Mouse (Mus musculus) kidney, embryonic 16.5 days (tissue): Measurements from ENCODE around the gene Mab21l3. TPM values are rescaled to one million over a fixed set of nuclear protein-coding genes. Genes with fewer than 3 reads are reported as not detected.

ENCODE experiments used
- ATAC-seq: fragments of 200-750 bp; cut with Nextera tagmentation; 2 replicates; pipeline ENCODE4 v1.8.0; 2017; ENCODE audit warnings: moderate TSS enrichment; ENCODE audit not compliant: low FRiP score, low TSS enrichment
- H3K27ac ChIP-seq: fragments of 300-500 bp; sonication (generic); 2 replicates; pipeline ENCODE4 v1.5.1; 2014; ENCODE audit warnings: low read length
- H3K27me3 ChIP-seq: fragments of 300-500 bp; sonication (generic); 2 replicates; pipeline ENCODE4 v1.6.1; 2014; ENCODE audit warnings: low read length, control low read depth, mixed read lengths; ENCODE audit not compliant: insufficient read depth
- H3K36me3 ChIP-seq: fragments of 300-500 bp; sonication (generic); 2 replicates; pipeline ENCODE4 v1.6.1; 2014; ENCODE audit warnings: low read length, control low read depth, mixed read lengths; ENCODE audit not compliant: insufficient read depth
- H3K4me1 ChIP-seq: fragments of 300-500 bp; sonication (generic); 2 replicates; pipeline ENCODE4 v1.6.1; 2014; ENCODE audit warnings: low read length, control low read depth, mixed read lengths; ENCODE audit not compliant: insufficient read depth
- H3K4me2 ChIP-seq: fragments of 300-500 bp; sonication (generic); replicated peaks from 2 replicates; pipeline ENCODE4 v1.6.1; 2014; ENCODE audit warnings: low read depth, low read length
- H3K4me3 ChIP-seq: fragments of 300-500 bp; sonication (generic); 2 replicates; pipeline ENCODE4 v1.5.1; 2014; ENCODE audit warnings: mild to moderate bottlenecking, low read length
- H3K9ac ChIP-seq: fragments of 300-500 bp; sonication (generic); replicated peaks from 2 replicates; pipeline ENCODE4 v1.6.1; 2014; ENCODE audit warnings: low read length
- H3K9me3 ChIP-seq: fragments of 300-500 bp; sonication (generic); 2 replicates; pipeline ENCODE4 v1.6.1; 2016; ENCODE audit warnings: low read length, control low read depth
- WGBS: fragments of 180-500 bp; shearing (Covaris S2); extraction: QIAGEN DNeasy Blood & Tissue Kit; methylation state at CpG from one replicate; pipeline ENCODE4 v1.1.7; 2014; 5-methylcytosine and 5-hydroxymethylcytosine counted together
- polyA plus RNA-seq: library from polyadenylated mRNA; unstranded; fragments of >200 nt; fragmentation: Nextera tagmentation; extraction: Ambion mirVana; gene quantifications from 2 replicates; pipeline ENCODE4 v1.2.1, GENCODE M21; 2015

The Mab21l3 gene
- polyA plus RNA-seq, 1 experiment from 2014 or later = 1.0 TPM

DNA sequence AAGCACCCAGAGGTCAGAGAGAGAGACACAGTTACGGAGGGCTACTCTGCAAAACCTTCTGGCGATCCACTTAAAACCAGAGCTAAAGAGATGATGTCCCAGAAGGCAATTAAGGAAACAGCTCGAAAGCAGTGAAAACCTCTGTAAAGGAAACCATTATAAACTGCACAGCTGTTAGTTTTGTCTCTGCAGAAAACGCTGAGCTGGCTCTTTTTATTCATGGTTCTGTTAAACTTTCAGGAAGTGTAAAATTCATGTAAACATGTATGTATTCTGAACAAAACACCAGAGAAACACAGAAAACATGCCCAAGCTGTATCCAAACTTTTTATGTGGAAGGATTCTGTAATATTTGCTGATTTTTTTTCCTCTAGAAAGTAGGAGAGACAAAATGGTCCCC is 2.7 kb downstream of the Mab21l3 start:
- Histone ChIP-seq H3K9ac (no peak overlapping the region), H3K36me3 (no peaks in the 10 kb centered on the region), H3K27ac (no peak overlapping the region), H3K9me3 (no peaks in the 10 kb centered on the region), H3K4me3 (no peak overlapping the region), H3K4me2 (no peak overlapping the region), H3K27me3 (no peaks in the 10 kb centered on the region), H3K4me1 (no peaks in the 10 kb centered on the region)
- whole genome bisulfite sequencing = 47% methylated on average over 4 of the region's 4 CpGs
- ATAC-seq = no peak

DNA sequence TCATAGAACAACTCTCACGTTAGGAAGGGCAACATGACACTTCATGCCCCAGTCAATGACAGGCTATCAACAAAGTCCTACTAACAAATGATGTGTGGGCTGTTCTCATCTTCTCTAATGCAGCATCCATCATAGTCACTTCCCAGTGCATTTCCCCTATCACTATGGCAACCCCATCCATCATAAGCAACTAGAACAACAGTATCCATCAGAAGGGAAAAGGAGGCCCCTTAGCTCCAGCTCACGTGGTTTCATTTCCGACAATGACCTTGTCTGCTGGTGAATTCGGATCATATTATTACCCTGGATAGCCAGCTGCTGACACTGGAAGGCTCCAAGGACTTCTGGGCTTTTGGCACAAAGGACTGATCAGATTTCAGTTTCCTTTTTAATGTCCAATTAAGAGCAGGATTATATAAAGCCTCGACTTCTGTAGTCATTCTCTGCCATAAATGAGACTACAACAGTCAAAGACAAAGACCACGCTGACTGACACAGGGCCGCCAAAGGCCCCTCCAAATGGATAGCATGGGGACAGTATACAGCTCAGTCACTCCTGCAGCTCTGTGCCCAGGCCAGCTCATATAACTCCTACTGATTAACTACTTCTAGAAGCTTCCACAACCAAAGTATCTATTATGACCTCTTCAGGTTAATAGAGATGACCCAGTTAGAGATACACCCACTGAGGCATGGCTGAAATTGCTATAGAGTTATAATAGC is 6.2 kb downstream of the Mab21l3 start:
- Histone ChIP-seq H3K9me3 (no peaks in the 10 kb centered on the region), H3K27me3 (no peaks in the 10 kb centered on the region), H3K4me2 (no peak overlapping the region), H3K9ac (no peak overlapping the region), H3K4me3 (no peak overlapping the region), H3K36me3 (no peaks in the 10 kb centered on the region), H3K27ac (no peak overlapping the region), H3K4me1 (no peaks in the 10 kb centered on the region)
- ATAC-seq = no peak
- WGBS = 49% methylated on average over 7 of the region's 7 CpGs

DNA sequence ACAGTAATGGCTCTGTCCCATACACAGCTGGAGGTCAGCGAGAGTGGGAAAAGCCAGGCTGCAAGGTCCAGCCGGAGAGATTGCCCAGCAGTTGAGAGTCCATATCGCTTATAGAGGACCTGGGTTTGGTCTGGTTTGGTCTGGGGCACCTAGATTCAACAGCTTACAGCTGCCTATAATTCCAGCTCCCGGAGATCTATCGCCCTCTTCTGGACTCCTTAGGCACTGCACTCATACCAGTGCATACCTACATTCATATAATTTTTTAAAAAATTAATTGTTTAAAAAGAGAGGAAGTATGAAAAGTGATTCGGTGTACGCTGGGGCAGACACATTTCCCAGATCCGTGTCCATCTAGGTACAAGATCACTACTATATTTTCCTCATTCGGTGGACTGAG is 9.4 kb downstream of the Mab21l3 start:
- no peak overlapping the region for H3K27ac ChIP-seq
- no peaks in the 10 kb centered on the region for H3K27me3 ChIP-seq
- no peak for ATAC-seq
- H3K9ac ChIP-seq = no peak overlapping the region
- no peaks in the 10 kb centered on the region for H3K9me3 ChIP-seq
- H3K4me1 ChIP-seq = peaks cover 11% of the 10 kb centered on the region
- no peak overlapping the region for H3K4me2 ChIP-seq
- H3K36me3 ChIP-seq = no peaks in the 10 kb centered on the region
- H3K4me3 ChIP-seq = no peak overlapping the region
- WGBS = 87% methylated on average over 9 of the region's 9 CpGs

DNA sequence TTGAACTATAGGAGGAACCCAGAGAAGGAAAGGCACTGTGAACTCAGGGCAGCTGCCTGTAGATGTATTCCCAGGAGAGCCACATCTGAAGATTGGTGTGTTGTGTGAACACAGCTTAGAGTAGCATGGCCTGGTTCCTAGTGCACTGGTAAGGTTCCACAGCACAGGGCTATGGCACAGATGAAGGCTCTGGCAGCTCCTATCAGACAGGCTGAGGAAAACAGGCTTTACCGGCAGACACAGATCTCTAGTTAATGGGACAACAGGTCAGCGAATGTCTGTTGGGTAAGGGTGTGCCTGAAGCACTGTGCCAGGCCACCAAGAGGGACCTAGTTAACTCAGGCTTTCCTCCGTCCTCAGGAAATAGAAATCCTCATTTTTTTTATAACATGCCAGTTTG is 11.8 kb downstream of the Mab21l3 start:
- Histone ChIP-seq H3K36me3 (no peaks in the 10 kb centered on the region), H3K27ac (no peak overlapping the region), H3K27me3 (no peaks in the 10 kb centered on the region), H3K4me3 (no peak overlapping the region), H3K9me3 (no peaks in the 10 kb centered on the region), H3K4me2 (no peak overlapping the region), H3K4me1 (peaks cover 17% of the 10 kb centered on the region), H3K9ac (no peak overlapping the region)
- ATAC-seq = no peak
- WGBS = 83% methylated on average over 3 of the region's 3 CpGs

DNA sequence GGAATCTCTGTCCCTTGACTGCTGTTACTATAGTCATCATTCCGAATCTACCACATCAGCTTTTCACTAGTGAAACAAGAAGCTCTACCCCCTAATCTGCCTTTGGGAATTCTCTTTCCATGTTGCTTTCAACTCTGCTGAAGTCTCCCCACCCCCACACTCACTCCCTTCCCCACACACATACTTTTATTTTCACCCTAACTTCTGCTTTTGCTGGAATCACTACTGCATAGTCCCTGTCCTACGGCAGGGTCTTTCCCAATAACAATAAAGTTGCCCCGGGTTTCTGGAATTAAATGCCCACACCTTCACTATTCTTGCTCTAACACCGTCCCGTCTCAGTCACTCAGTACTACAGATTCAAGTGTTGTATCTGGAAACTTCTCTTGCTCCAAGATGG is 12.2 kb downstream of the Mab21l3 start:
- Histone ChIP-seq H3K4me2 (peak overlapping the region; percentile 52), H3K4me3 (peak overlapping the region; percentile 26), H3K4me1 (peaks cover 21% of the 10 kb centered on the region), H3K9me3 (no peaks in the 10 kb centered on the region), H3K27me3 (no peaks in the 10 kb centered on the region), H3K9ac (0 out of 2 replicates have a peak overlapping the region, but pooled peaks have one; percentile 45), H3K27ac (no peak overlapping the region), H3K36me3 (no peaks in the 10 kb centered on the region)
- no peak for ATAC-seq
- 66% methylated on average over 5 of the region's 5 CpGs for WGBS

DNA sequence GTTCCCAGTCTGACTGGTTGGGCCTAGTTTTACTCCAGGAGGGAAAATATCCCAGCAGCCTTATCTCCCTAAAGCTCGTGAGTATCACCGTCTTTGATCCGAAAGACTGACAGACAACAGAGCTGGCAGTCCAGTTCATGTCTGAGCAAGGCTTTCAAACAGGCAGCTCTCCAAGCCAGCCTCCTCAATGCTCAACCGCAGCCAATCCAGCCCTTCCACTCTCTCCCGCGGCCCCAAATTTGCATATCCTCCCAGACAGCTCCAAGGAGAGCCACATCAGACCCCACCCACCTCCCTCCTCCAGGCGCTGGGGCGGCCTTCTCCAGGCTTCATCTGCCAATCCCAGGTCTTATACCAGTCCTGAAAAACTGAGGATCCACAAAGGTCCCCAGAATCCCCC is 12.7 kb downstream of the Mab21l3 start:
- Histone ChIP-seq H3K4me2 (peak overlapping the region; percentile 52), H3K9ac (0 out of 2 replicates have a peak overlapping the region, but pooled peaks have one; percentile 45), H3K9me3 (no peaks in the 10 kb centered on the region), H3K27me3 (no peaks in the 10 kb centered on the region), H3K4me1 (peaks cover 22% of the 10 kb centered on the region), H3K27ac (peak overlapping the region; percentile 47; the same call in 1 of the 2 replicates), H3K36me3 (no peaks in the 10 kb centered on the region), H3K4me3 (peak overlapping the region; percentile 26)
- ATAC-seq = peak; percentile 96
- under 1% methylated on average over 8 of the region's 8 CpGs for WGBS

DNA sequence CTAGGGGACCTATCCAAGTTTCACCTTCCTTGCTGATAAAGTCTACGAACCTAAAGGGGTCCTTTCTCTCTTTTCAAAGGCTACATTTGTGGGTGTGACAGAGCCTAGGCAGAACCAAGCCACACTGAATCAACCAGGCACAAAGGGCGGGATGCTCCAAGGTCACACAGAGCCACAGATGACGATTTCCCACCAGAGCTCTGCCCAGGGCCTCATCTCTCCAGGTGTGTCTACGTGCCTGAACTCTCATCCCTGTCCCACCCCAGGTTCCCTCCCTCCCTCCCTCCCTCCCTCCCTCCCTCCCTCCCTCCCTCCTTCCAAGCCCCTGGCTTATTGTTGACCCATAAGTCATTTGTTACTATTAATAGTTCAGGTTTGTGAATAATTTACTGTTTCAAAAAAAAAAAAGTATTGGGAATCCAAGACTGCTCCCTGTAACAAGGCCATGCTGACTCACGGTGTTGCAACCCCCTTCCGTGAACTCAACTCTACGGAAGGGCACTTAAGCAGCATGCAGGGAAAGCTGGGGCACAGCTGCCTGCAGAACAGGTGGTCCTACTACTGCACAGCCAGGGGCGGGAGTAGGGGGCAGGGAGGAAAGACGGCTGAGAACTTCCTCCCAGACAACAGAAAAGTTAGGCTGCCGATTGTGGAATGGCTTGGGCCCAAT is 17.4 kb downstream of the Mab21l3 start:
- no peaks in the 10 kb centered on the region for H3K27me3 ChIP-seq
- H3K4me3 ChIP-seq = no peak overlapping the region
- peak; percentile 36; the same call in 1 of the 2 replicates for ATAC-seq
- no peak overlapping the region for H3K9ac ChIP-seq
- no peaks in the 10 kb centered on the region for H3K9me3 ChIP-seq
- H3K4me1 ChIP-seq = peaks cover 18% of the 10 kb centered on the region
- WGBS = 27% methylated on average over 10 of the region's 10 CpGs
- H3K4me2 ChIP-seq = no peak overlapping the region
- no peaks in the 10 kb centered on the region for H3K36me3 ChIP-seq
- peak overlapping the region; percentile 49 for H3K27ac ChIP-seq

DNA sequence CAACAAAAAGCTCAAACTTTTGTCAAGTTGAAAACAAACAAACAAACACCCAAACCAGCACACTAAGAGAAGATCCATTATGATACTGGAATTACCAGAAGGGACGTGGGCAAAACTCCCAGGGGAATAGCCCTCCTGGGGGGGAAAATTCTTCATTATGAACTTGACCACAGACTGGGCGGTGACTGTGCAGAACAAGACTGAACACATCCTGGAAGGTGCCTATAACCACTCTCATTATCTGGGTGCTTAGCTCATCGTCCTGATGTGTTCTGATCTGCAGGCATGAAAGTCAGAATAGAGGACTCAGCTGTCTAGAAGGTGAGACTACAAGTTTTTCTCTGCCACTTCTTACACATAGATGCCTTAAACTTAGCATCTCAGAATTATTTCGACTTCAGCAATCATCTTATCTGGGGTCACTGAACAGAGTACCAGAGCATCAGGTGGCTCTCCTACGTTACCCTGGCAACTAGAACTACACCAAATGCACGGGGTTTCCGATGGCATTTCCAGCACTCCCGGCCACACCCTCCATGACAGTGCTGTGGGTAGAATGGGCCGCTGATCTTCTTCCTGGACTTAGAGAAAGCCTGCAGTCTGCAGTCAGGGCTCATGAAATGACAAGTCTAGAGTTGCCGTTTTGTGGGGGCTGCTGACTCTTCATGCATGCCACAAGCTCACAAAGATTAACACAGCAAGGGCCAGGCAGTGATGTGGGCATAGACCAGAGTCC is 18.7 kb downstream of the Mab21l3 start:
- Histone ChIP-seq H3K27ac (no peak overlapping the region), H3K4me2 (no peak overlapping the region)

DNA sequence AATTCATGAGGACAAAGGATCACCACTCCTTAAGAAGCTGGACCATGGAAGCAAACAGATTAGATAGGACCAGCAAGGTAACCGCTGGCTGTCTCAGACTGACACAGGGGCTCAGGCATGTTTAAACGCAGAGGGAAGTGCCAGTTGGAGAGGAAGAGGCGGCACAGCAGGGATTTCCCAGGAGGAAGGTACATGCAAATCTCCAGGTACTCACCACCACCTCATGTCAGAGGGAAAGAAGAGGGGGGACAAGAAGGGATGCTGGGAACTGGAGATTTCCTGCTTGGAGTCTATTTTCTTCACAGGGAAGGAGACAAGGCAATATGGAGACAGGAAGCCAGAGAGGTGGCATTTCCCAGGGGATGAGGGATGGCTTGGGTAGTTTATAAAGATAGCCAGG is 20.2 kb downstream of the Mab21l3 start:
- Histone ChIP-seq H3K27me3 (no peaks in the 10 kb centered on the region), H3K36me3 (no peaks in the 10 kb centered on the region), H3K9me3 (no peaks in the 10 kb centered on the region), H3K27ac (no peak overlapping the region), H3K4me2 (no peak overlapping the region), H3K4me3 (no peak overlapping the region), H3K4me1 (peaks cover 11% of the 10 kb centered on the region; the same call in 1 of the 2 replicates), H3K9ac (no peak overlapping the region)
- 64% methylated on average over 3 of the region's 3 CpGs for WGBS
- ATAC-seq = no peak

More for the DNA sequence above, 18.7 kb downstream of the Mab21l3 start:
- Histone ChIP-seq H3K4me3 (no peak overlapping the region), H3K9ac (no peak overlapping the region), H3K27me3 (no peaks in the 10 kb centered on the region), H3K4me1 (peaks cover 11% of the 10 kb centered on the region; the same call in 1 of the 2 replicates), H3K36me3 (no peaks in the 10 kb centered on the region), H3K9me3 (no peaks in the 10 kb centered on the region)
- ATAC-seq = no peak
- 66% methylated on average over 10 of the region's 10 CpGs for WGBS
